Mouse (Mus musculus): ENCODE results near the gene Fbxl13. TPM values are rescaled to one million over a fixed set of nuclear protein-coding genes. Genes with fewer than 3 reads are reported as not detected.
"Not testable (repeated sequence)": the region's sequence is repeated elsewhere in the genome, so short reads cannot be mapped to it uniquely, and the experiment has no call there.

Gene Fbxl13
- total RNA-seq, 2 experiments from 2014 or later = not detected

DNA sequence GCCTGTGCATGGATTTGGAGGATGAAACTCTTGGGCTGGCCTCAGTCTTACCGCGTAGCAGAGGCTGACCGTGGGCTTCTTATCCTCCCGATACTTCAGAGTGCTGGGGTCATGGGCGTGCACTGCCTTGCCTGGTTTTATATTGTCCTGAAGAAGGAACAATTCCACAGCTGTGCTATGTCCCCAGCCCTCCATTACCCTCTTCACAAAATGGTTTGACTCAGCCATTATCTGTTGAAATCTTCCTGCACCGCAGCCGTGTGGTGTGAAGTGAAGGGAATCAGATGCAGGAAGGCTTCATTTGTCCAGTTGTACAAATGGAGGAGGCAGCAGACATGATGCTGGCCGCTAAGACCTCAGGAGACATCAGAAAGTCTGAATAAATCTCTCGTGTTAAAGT, 11.5 kb upstream of the Fbxl13 start:
- no peak for DNase-seq

DNA sequence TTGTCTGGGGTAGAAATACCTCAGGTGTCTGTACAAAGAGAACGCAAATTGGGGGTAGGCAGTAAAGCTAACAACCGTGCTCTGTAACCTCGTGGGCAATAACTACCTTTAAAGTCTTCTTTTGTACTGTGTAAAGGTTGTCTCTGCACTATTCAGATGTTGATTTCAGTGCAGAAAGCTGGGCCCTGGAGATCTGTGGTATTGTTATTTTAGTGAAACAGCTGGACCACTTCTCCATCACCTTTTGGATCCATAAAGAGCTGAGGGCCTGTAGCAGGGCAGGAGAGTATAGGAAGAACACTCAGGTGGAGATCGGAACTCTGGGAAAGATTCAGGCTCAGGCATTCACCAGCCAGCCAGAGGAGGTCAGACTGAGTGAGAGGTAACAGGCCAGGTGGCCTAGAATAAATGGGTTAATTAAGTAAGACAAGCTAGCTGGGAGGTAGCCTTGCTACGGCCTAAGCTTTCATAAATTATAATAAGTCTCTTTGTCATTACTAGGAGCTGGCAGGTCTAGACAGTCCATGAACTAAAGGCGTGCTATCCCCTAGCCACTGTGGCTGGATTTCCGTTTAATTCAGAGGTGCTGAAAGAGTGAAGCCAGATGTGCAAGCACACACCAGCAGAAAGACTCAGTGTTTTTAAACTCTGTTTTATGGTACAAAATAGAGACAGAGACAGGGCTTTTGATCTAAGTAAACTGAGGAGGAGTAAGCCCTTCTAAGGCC, 6.6 kb upstream of the Fbxl13 start:
- no peak for DNase-seq

DNA sequence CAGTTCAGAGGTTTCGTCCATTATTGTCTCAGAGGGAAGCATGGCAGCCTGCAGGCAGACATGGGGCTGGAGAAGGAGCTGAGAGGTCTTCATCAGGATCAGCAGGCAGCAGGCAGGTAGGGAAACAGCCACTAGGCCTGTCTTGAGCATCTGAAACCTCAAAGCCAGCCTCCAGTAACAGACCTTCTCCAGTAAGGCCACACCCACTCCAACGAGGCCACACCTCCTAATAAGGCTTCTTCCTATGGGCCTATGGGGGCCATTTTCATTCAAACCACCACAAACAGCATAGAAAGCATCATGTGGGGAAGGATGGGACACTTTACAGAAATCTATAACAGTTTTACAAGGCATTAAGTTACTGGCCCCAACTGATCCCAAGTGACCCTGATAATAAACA, 5.3 kb upstream of the Fbxl13 start:
- no peak for DNase-seq

DNA sequence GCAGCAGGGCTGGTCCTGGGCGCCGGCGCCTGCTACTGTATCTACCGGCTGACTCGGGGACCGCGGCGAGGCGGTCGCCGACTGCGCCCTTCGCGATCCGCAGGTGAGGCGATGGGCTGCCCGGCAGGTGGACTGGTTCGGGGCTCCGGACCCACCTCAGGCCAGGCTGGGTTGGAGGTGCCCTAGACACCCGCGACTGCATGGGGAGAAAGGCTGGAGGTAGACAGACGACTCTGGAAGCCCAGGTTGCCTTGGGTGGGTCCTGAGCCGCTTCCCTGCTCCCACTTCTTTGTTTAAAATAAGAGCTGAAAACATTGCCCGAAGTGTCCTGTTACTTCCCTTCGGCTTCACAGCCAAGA, 678 bp upstream of the Fbxl13 start:
- DNase-seq = no peak

DNA sequence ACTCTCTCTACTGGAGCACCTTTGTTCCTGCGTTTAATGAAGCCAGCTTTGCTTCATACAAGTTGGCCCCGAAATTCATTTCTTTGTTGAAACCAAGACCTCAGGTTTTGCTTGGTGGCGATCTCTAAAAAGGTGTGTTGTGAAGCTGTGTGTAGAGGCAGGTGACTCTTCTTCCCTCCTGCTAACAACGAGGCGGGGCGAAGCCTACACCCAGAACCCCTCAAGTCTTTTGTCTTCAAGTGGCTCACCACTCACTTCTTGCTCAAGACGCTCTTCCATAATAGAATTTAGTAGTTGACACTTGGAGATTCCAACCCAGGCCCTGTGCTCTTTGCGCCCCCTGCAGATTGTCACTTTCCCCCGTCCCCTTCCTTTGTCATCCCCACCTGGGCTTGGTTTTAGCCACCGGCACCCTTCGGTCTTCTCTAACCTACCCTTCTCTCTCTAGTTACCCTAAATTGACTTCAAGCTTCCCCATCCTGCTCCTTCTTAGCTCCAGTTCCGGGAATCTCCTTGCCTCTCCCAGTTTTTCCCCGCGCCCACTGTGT, 469 bp downstream of the Fbxl13 start:
- no peak for DNase-seq

DNA sequence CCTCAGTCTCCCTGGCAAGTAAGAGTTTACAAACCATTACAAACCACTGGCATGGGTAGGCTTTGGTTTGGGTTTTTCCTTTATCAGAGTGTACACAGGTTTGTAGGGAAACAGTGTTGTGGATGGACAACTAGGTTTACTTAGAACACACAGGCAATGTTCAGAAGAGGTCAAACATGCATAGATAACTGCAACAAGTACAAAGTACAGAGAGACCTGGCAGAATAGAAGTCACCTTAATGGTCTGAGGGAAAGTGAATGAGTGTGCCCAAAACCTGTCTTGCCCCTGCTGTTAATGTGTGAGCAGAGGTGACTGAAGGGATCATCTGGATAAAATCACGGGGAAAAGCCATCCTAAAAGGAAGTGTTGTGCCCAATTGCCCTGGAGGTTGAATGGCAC, 1.8 kb downstream of the Fbxl13 start:
- DNase-seq = no peak

DNA sequence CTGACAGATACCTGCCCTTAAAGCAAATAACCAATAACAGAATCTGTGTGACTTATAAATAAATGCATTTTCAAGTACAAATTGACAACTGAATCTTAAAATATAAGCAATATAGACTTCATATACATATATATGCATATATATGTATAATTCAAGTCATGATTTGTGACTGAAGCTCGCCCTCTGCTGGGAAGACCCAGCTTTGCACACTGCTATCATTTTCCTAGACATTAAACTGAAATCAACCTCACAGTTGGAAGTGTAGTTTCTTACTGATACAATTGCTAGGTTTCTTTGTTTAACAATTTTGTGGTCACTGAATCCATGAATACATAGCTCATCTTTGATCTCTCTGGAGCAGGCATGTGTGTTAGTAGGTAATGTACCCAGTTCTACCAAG, 4.5 kb downstream of the Fbxl13 start:
- peak in 1 of 2 experiments; percentile 51 for DNase-seq

DNA sequence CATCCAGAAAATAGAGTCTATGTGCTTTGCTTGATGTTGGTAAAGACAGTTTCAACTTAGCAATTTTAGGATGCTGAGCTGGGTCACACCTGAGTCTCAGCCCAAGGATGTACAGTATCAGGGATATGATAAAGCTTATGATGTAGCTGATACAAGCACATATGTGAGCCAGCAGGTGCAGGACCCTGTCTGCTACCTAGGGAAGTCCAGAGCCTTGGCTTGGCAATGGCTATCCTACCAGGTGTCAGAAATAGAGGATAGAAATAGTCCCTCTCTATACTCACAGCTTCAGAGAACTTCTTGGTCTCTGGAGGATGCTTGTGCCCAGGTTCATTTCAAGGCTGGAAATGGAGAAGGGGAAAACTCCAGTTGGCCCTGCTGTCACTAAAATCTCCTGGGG, 19.5 kb downstream of the Fbxl13 start:
- no peak for DNase-seq

DNA sequence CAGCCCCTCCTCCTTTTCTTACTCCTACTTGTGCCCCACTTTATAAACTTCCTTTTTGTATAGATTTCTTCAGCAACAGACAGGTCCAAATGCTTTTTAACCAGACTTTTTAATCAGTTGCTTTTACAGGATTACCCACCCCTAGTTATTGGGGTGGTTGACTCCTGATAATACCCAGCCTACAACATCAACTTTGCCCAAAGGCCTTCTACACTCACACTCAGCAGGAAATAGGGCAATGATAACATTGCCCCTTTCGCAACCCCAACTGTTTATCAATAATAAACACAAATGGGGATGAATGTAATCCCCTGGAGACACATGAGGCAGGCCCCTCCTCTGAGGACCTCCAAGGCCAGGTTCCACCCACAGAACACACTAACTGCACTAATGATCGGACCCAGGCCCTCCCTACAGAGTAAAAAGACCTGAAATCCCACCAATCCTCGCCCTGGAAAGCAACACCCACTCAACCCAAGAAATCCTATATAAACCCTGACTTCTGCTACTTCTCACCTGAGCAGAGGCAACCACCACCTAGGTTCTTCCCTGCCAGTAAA, 28.9 kb downstream of the Fbxl13 start:
- no peak for DNase-seq

DNA sequence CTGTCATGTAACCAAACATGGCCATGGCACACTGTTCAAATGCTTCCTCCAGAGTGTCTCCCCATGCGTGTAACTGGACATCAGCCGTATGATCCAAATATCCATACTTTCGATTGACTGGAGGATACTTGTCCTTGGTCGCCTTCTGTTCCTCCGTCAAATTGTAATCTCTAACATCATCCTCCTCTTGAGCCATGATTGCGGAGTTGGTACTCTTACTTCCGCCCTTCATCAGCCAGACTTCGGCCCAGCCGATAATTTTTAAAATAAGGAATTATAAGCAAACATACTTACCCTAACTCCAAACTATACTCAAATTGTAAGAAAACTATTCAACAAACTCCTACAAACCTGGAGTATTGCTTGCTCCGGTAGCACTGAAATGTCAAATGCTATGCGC, 31.1 kb downstream of the Fbxl13 start:
- DNase-seq = not testable (repeated sequence)

DNA sequence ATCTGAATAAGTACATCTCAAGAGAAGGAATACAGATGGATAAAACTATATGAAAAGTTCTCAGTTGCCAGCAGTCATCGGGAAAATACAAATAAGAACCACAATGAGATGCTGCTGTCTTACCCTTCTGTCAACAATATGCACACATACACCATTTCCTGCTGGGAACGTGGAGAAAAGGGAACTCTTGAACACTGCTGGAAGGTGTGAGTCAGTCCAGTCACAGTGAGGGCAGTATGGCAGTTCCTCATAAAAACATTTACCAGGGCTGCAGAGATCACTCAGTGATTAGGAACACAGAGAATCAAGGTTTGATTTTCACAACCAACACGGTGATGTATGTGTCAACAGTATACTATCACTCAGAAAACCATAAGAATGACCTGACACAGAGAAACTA, 34.4 kb downstream of the Fbxl13 start:
- DNase-seq = no peak

DNA sequence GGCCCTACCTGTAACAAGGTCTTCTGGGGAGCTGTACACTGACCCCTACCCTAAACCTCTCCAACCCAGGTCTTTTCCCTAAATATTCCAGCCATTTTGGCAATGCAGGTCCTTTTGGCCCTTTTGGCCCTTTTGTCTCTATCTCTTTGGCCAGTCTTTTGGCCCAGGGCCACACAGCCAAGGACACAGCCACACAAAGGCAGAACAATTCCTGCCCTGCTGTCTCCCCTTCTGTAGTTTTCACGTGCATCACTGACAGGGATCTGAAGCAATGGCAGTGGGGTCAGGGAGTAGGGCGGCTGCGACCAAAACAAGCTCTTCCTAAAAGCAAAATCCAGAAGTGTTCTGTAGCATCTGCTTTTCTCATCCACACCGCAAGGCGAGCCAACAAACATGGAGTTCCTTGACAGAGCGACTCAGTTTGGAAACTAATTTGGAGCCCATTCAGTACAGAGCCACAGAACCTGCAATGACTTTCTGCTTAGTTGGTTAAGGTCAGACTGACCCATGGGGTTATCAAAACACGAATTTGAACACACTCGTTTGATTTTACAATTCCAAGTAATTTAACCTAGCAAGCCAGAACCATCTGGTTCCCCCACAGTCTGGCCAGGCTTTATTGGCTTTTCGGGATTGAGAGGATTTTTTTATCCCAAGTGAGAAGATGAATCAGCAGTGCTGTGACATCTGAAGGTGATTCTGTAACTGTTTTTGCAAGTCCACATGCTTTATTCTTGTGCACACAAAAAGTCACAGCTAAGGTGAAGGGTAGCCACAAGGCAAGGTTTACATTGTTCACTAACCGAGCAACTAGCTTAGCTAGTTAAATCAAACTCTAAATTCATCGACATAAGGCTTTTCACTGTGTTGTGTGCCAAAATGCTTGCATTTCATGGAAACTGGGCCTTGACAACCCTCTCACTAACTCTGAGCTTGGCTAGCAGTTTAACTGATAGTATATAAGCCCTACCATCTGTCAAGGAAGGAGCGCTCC, 36.8 kb downstream of the Fbxl13 start:
- peak; percentile 4 to 7 for DNase-seq

DNA sequence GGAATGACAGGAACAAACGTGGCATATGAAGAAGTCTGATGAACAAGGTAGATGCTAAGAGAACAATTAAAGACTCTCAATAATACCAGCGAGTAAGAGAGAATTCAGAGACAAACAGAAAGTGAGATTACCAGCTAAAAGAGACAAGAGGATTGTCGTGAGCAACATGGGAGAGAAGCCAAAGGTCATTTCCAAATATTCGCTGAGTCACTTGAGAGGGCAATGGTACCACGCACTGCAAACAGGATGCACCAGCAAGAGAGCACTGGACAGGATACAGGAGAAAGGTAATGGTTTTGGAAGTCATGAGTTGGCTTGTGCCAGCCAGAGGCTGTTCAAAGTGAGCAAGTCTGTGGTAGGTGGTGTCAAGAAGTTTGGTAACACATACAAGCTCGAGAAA, 39.5 kb downstream of the Fbxl13 start:
- no peak for DNase-seq

DNA sequence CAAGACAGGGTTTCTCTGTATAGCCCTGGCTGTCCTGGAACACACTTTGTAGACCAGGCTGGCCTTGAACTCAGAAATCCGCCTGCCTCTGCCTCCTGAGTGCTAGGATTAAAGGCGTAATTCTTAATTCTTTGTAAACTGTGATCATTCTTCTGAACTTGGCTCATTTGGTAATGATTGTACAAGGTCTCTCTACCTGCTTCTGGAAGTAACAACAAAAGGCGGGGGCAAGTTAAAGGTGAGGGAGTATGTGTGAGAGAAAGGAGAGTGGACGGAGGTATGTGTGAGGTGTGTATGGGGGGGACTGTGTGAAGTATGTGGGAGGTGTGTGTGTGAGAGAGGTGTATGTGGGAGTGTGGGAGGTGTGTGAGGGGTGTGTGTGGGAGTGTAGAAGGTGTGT, 45.5 kb downstream of the Fbxl13 start:
- DNase-seq = no peak

DNA sequence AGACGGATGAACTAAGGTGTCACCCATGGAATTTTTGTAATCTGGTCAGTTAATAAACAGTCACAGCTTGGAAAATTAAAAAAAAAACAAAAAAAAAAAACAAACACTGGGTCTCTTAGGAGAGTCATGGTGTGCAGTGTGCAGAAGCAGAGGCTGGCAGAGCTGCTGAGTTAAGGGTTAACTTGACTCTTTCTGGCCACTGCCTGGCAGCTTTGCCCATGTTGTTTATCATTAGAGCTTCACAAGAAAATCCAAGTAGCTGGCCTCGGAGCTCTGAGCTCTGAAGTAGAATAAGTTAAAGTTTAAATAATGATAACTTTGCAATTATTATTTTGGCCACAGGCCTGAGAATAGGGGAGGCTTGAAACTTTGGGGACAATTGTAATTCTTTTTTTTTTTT, 45.9 kb downstream of the Fbxl13 start:
- not testable (repeated sequence) for DNase-seq

DNA sequence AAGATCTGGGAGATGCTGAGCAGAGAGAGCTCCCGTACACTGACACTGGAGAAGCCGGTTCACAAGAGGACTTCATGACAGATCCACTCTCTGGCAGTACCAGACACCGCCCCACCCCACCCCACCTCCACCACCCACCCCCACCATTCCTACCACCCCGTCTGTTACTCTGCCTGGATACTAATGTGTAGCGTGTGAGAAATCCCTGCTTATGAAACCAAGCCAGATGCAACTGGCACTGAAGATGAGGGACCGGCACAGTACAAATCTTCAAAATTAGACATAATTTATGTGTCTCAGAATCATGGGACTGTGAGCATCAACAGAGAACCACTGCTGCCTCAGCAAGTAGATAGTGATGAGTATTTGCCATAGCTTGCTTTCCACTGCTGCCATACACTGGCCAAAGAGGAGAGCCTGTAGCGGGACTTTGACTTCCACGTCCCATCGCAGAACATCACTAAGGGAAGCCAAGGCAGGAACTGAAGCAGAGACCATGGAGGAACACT, 52.2 kb downstream of the Fbxl13 start:
- no peak for DNase-seq

DNA sequence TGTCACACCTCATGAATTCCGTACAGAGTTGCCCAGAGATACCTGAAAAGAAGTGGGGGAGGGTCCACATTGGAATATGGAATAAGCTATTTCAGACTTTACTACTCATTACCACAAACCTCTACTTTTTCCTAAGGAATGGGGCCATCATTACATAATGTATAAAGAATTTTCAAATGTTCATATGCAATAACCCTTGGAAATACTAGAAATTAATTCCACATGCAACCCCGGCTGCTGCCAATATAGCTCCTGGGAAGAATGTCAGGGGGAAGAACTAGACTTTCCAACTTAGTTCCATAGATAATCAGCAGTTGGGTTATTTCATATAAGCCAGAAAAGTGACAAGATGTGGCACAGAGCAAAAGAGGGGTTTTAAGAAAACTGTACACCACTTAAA, 53.3 kb downstream of the Fbxl13 start:
- no peak for DNase-seq

DNA sequence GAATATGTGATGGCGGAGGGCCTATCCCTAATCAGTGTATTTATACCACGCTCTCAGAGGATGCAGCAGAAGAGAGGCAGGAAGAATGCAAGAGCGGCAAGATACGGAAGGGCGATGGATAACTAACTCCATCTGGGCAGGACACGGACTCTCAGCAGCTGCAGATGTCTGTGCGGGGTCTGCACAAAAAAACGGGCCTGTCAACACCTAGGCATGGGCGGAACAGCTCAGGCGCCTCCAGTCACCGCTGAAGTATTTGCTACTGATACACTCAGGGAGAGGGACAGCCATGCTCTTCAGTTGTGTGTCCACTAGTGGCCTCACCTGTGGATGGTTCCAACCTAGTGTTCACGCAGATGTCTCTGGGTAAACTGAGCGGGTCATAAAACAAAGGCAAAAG, 57.2 kb downstream of the Fbxl13 start:
- no peak for DNase-seq

DNA sequence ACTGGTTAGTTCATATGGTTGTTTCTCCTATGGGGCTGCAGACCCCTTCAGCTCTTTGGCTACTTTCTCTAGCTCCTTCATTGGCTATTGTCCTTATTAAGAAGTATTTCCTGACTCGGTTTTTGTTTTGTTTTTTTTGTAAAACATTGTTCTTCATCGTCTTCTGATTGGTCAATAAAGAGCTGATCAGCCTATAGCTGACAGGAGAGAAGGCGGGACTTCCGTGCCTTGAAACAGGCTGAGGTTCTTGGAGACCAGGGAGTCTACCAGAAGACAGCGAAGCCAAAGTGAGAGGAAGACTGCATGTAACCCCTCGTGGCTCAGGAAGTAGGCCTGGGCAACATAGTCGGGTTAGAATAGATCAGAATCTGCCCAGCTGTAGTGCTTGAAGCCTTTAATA, 57.8 kb downstream of the Fbxl13 start:
- no peak for DNase-seq

DNA sequence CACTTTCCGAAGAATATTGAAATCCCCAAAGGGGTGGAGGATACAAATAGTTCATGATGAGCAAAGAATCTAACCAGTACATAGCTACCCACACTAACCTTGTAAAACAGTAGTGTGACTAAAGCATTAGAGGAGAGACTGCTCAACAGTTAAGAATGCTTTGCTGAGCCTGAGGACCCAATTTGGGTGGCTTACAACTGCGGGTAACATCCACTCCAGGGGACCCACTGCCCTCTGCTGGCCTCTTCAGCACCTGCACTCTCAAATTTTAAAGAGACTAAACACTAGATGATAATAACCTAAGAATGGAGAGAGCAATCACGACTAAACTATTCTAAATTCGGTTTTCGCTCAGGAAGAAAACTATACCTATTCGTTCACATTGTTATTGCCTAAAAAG, 58.7 kb downstream of the Fbxl13 start:
- DNase-seq = peak; percentile 15 to 75

DNA sequence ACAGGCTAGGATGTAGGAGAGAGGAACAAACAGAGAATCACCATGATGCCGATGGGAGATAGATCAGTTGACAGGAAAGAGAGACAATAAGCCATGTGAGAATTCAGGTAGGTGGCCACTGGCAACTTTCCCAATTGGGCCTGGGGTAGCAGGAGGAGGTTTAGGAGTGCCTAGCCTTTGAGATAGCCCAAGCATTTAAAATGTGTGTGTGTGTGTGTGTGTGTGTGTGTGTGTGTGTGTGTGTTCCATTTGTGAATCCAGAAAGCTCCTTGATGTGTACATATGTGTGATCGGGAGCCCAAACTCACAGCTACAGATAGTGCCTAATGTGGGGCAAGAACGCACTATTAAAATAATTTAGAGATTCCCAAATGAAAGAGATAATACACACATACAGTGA, 67.3 kb downstream of the Fbxl13 start:
- no peak for DNase-seq

DNA sequence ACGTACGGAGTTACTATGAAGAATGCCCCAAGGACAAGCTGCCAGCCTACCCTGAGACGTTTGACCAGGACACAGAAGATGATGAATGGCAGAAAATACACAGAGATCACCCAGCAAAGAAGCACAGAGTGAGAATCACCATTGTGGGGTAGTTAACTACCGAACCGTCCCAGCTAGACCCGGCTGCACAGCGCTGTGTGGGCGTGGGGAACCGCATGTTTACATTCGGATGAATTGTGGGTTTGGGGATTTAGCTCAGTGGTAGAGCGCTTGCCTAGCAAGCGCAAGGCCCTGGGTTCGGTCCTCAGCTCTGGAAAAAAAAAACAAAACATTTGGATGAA, 70.3 kb downstream of the Fbxl13 start:
- DNase-seq = no peak
